Mouse (Mus musculus) megakaryocyte, embryonic 14.5 days (primary cell): Measurements from ENCODE around the gene Trim17.

Experiments
- FLI1 ChIP-seq: IDR thresholded peaks from 2 replicates; pipeline ENCODE4 v1.6.1; 2012; ENCODE audit warnings: low read length, inconsistent platforms, mixed read lengths
- GATA1 ChIP-seq: IDR thresholded peaks from 3 replicates; pipeline ENCODE4 v1.6.1; 2012; ENCODE audit warnings: mixed read lengths, low read length, inconsistent platforms, borderline replicate concordance

DNA sequence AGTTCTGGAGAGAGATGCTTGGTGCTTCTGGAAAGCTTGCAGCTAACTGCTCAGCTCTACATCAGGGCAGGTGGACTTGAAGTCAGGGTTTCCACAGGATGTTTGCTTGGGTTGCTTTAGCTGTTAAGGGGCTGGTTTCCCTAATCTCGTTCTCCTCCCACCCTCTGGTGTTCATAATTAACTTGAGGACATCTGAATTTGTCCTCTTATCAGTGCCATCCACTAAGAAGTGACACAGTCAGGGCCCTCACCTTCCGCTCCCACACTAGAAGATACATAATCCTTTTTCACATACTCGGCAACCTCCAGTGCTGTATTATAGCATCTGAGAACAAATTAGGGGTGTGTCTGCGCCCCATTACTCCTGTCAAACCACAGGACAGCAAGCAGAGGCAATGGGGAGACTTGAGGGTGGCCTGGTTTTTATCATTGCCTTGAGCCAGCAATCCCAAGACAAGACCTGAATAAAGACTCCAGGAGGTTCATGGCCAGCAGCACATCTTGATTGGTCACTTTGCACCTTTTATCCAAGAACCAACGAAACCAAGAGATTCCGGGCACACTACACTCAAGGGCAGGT is 38.7 kb downstream of the Trim17 start:
- TF ChIP-seq GATA1 (no peak), FLI1 (no peak)
